Mouse (Mus musculus): ENCODE data around the gene Tmem161a. TPM values are rescaled to one million over a fixed set of nuclear protein-coding genes. Genes with fewer than 3 reads are reported as not detected.

The Tmem161a gene
- total RNA-seq, 2 experiments from 2014 or later: 4.9 to 8.1 TPM

GRCm38 (mm10) chr8:70158069-70158853 lies 13.9 kb upstream of the Tmem161a start:
- ATAC-seq (replicated peaks; ENCODE audit: low FRiP score, poor library complexity, severe bottlenecking): peak; percentile 76

- no peak for ATAC-seq (replicated peaks; ENCODE audit: low FRiP score, poor library complexity, severe bottlenecking)
These were observed 12.9 kb upstream of the Tmem161a start for GRCm38 (mm10) chr8:70159211-70159610.

- no peak for ATAC-seq (replicated peaks; ENCODE audit: low FRiP score, poor library complexity, severe bottlenecking)
These were observed 12.1 kb upstream of the Tmem161a start for GRCm38 (mm10) chr8:70160015-70160414.

GRCm38 (mm10) chr8:70163316-70163715 lies 8.8 kb upstream of the Tmem161a start:
- ATAC-seq (replicated peaks; ENCODE audit: low FRiP score, poor library complexity, severe bottlenecking): no peak

GRCm38 (mm10) chr8:70166504-70167110 lies 5.5 kb upstream of the Tmem161a start:
- peak; percentile 67 for ATAC-seq (replicated peaks; ENCODE audit: low FRiP score, poor library complexity, severe bottlenecking)

- ATAC-seq (replicated peaks; ENCODE audit: low FRiP score, poor library complexity, severe bottlenecking): no peak
These were observed 2.0 kb upstream of the Tmem161a start for GRCm38 (mm10) chr8:70170116-70170515.

- no peak for ATAC-seq (replicated peaks; ENCODE audit: low FRiP score, poor library complexity, severe bottlenecking)
These were observed 1.4 kb upstream of the Tmem161a start for GRCm38 (mm10) chr8:70170748-70171147.

- no peak for ATAC-seq (replicated peaks; ENCODE audit: low FRiP score, poor library complexity, severe bottlenecking)
These were observed 916 bp upstream of the Tmem161a start for GRCm38 (mm10) chr8:70171240-70171639.

GRCm38 (mm10) chr8:70173320-70173719 lies 1.2 kb downstream of the Tmem161a start:
- ATAC-seq (replicated peaks; ENCODE audit: low FRiP score, poor library complexity, severe bottlenecking): 0 out of 2 replicates have a peak, but pooled peaks have one; percentile 27

GRCm38 (mm10) chr8:70174079-70174478 lies 1.9 kb downstream of the Tmem161a start:
- no peak for ATAC-seq (replicated peaks; ENCODE audit: low FRiP score, poor library complexity, severe bottlenecking)

- ATAC-seq (replicated peaks; ENCODE audit: low FRiP score, poor library complexity, severe bottlenecking): no peak
These were observed 6.1 kb downstream of the Tmem161a start for GRCm38 (mm10) chr8:70178231-70178630.

GRCm38 (mm10) chr8:70179082-70179481 lies 6.9 kb downstream of the Tmem161a start:
- ATAC-seq (replicated peaks; ENCODE audit: low FRiP score, poor library complexity, severe bottlenecking): no peak

GRCm38 (mm10) chr8:70181212-70181902 lies 9.2 kb downstream of the Tmem161a start:
- 0 out of 2 replicates have a peak, but pooled peaks have one; percentile 17 for ATAC-seq (replicated peaks; ENCODE audit: low FRiP score, poor library complexity, severe bottlenecking)

- ATAC-seq (replicated peaks; ENCODE audit: low FRiP score, poor library complexity, severe bottlenecking): no peak
These were observed 9.7 kb downstream of the Tmem161a start for GRCm38 (mm10) chr8:70181903-70182252.

- no peak for ATAC-seq (replicated peaks; ENCODE audit: low FRiP score, poor library complexity, severe bottlenecking)
These were observed 11.0 kb downstream of the Tmem161a start for GRCm38 (mm10) chr8:70183194-70183593.

GRCm38 (mm10) chr8:70188707-70189106 lies 16.6 kb downstream of the Tmem161a start:
- ATAC-seq (replicated peaks; ENCODE audit: low FRiP score, poor library complexity, severe bottlenecking): no peak

GRCm38 (mm10) chr8:70193238-70193637 lies 21.1 kb downstream of the Tmem161a start:
- ATAC-seq (replicated peaks; ENCODE audit: low FRiP score, poor library complexity, severe bottlenecking): no peak

- ATAC-seq (replicated peaks; ENCODE audit: low FRiP score, poor library complexity, severe bottlenecking): no peak
These were observed 22.0 kb downstream of the Tmem161a start for GRCm38 (mm10) chr8:70194191-70194590.

GRCm38 (mm10) chr8:70195762-70196161 lies 23.6 kb downstream of the Tmem161a start:
- ATAC-seq (replicated peaks; ENCODE audit: low FRiP score, poor library complexity, severe bottlenecking): no peak

GRCm38 (mm10) chr8:70197603-70198002 lies 25.4 kb downstream of the Tmem161a start:
- no peak for ATAC-seq (replicated peaks; ENCODE audit: low FRiP score, poor library complexity, severe bottlenecking)

All from erythroblast, adult 5-6 weeks (primary cell).